Mouse (Mus musculus) heart, adult 18-20 months (tissue): ENCODE data around the gene Gm47996. TPM values are rescaled to one million over a fixed set of nuclear protein-coding genes. Genes with fewer than 3 reads are reported as not detected.

ENCODE experiments used
- DNase-seq, 2 experiments: peaks; one replicate each; pipeline ENCODE4 v3.0.0; 2021 to 2022; ENCODE audit warnings: mixed read lengths in 1 of 2
- total RNA-seq, 2 experiments: library from RNA; stranded (reverse); gene quantifications; 2 replicates each; pipeline ENCODE4 v1.2.3; 2021

Gm47996 gene
- total RNA-seq, 2 experiments from 2014 or later, result not detected

GRCm38 (mm10) chr1:151250109-151250508 lies 40.2 kb downstream of the Gm47996 start:
- no peak for DNase-seq

- peak; percentile 77 to 91 for DNase-seq
Measured at GRCm38 (mm10) chr1:151250529-151251193, 40.7 kb downstream of the Gm47996 start.

GRCm38 (mm10) chr1:151251194-151252010 lies 41.5 kb downstream of the Gm47996 start:
- DNase-seq, result no peak

- DNase-seq, result no peak
Measured at GRCm38 (mm10) chr1:151255422-151255821, 45.5 kb downstream of the Gm47996 start.

- no peak for DNase-seq
Measured at GRCm38 (mm10) chr1:151258090-151258954, 48.4 kb downstream of the Gm47996 start.

- no peak for DNase-seq
Measured at GRCm38 (mm10) chr1:151259061-151259460, 49.1 kb downstream of the Gm47996 start.

Other genes with a start within 250 kb of the Gm47996 start
- gene Hmcn1, start 216.7 kb upstream of the Gm47996 start, total RNA-seq, result 10 to 100 TPM; 14.7 to 15.8 TPM
- 1 to 10 TPM; 1.0 to 1.1 TPM for gene Gm47985, start 27.6 kb upstream of the Gm47996 start, total RNA-seq
- gene Gm8947, start 17.8 kb upstream of the Gm47996 start, total RNA-seq, result not detected
- not detected for gene Gm47995, start 11.7 kb upstream of the Gm47996 start, total RNA-seq
- not detected for gene 3110040M04Rik, start 6.0 kb upstream of the Gm47996 start, total RNA-seq
- 100 to 1,000 TPM; 867 to 929 TPM for gene Ivns1abp, start 134.3 kb downstream of the Gm47996 start, total RNA-seq
- 1 to 10 TPM; 7.8 to 8.7 TPM for gene Swt1, start 218.3 kb downstream of the Gm47996 start, total RNA-seq
- gene Trmt1l, start 218.4 kb downstream of the Gm47996 start, total RNA-seq, result 10 to 100 TPM; 22.8 to 23.1 TPM